18 mouse cellular contexts compared by ENCODE assay signal in genomic region chr14:79787918-79788317, GRCm38 (mm10). TPM values are rescaled to one million over a fixed set of nuclear protein-coding genes. Genes with fewer than 3 reads are reported as not detected.
DNase-seq lines count a peak whose midpoint lies in the region; ATAC-seq and TF ChIP-seq lines count a peak whose summit lies in the region.
"Had no signal": no experiment of that assay in that cellular context is flagged by ENCODE, and none has a peak within 500 bp of the region (broad histone marks: within the 10 kb centered on the region; RNA-seq: fewer than 3 reads in every experiment).

No protein-coding gene starts in this region.

- H3K4me1 ChIP-seq in cerebellum, adult 2 months (ENCODE audit: control insufficient read depth, insufficient read depth, low read length), result no peaks in the 10 kb centered on the region; the same call in 1 of the 2 replicates
- no peaks in the 10 kb centered on the region for H3K4me1 ChIP-seq in embryonic facial prominence, embryonic 14.5 days (ENCODE audit: control insufficient read depth, insufficient read depth, low read length)
- H3K4me1 ChIP-seq in embryonic facial prominence, embryonic 10.5 days, result no peaks in the 10 kb centered on the region
- H3K4me1 ChIP-seq: embryonic facial prominence, embryonic 13.5 days had no signal

- H3K4me3 ChIP-seq in cerebellum, adult 2 months (replicated peaks; ENCODE audit: insufficient read depth, low read depth, low read length), result no peak overlapping the region
- H3K4me3 ChIP-seq in embryonic facial prominence, embryonic 14.5 days (ENCODE audit: low read depth, low read length), result no peak overlapping the region
- no peak overlapping the region for H3K4me3 ChIP-seq in embryonic facial prominence, embryonic 10.5 days
- H3K4me3 ChIP-seq: embryonic facial prominence, embryonic 13.5 days; erythroblast, embryonic 14.5 days; forebrain, embryonic 10.5 days; forebrain, embryonic 12.5 days; gastrocnemius, adult 2 months had no signal

- DNase-seq in cerebellum, postnatal 4 days (ENCODE audit: low spot score in 2 of 2), result no peak
- peak; percentile 20 to 41 for DNase-seq in cerebellum, adult 2 months
- no peak for DNase-seq in cerebellum, adult 8-10 months
- peak; percentile 32 for DNase-seq in embryonic facial prominence, embryonic 14.5 days (ENCODE audit: low spot score)
- no peak for DNase-seq in embryonic facial prominence, embryonic 10.5 days (ENCODE audit: low spot score)
- peak; percentile 22 for DNase-seq in cerebellum, adult 9-11 months
- DNase-seq in spleen, adult 18-20 months, result no peak
- DNase-seq: adrenal gland, adult 2 months; adrenal gland, postnatal 10 days; adrenal gland, postnatal 25 days; B cell, adult 2 months; gastrocnemius, adult 2 months had no signal

- H3K9me3 ChIP-seq in embryonic facial prominence, embryonic 14.5 days (ENCODE audit: control insufficient read depth, low read length), result no peaks in the 10 kb centered on the region
- H3K9me3 ChIP-seq in embryonic facial prominence, embryonic 10.5 days, result no peaks in the 10 kb centered on the region
- H3K9me3 ChIP-seq: embryonic facial prominence, embryonic 13.5 days; forebrain, embryonic 10.5 days; forebrain, embryonic 12.5 days had no signal

- no peak overlapping the region for H3K9ac ChIP-seq in embryonic facial prominence, embryonic 14.5 days (ENCODE audit: low read depth, low read length)
- H3K9ac ChIP-seq: embryonic facial prominence, embryonic 13.5 days; forebrain, embryonic 12.5 days had no signal

- 0 out of 2 replicates have a peak, but pooled peaks have one; percentile 24 for ATAC-seq in cerebellum, adult (ENCODE audit: insufficient number of reproducible peaks, low FRiP score, low TSS enrichment)
- ATAC-seq in embryonic facial prominence, embryonic 14.5 days (ENCODE audit: low read depth), result peak; percentile 81; the same call in 1 of the 2 replicates
- ATAC-seq: forebrain, embryonic 14.5 days had no signal

- no peak overlapping the region for H3K4me2 ChIP-seq in embryonic facial prominence, embryonic 14.5 days (ENCODE audit: low read depth, low read length)
- H3K4me2 ChIP-seq: embryonic facial prominence, embryonic 13.5 days; forebrain, embryonic 12.5 days had no signal

- WGBS in cerebellum, adult 2 months, result 49% methylated on average over 6 of the region's 6 CpGs
- 66% methylated on average over 6 of the region's 6 CpGs for WGBS in embryonic facial prominence, embryonic 14.5 days
- WGBS in embryonic facial prominence, embryonic 10.5 days, result 89% methylated on average over 6 of the region's 6 CpGs

- H3K27ac ChIP-seq in cerebellum, adult 2 months (ENCODE audit: insufficient read depth, low read length), result no peak overlapping the region
- H3K27ac ChIP-seq in embryonic facial prominence, embryonic 14.5 days (replicated peaks; ENCODE audit: low read depth, low read length), result no peak overlapping the region
- no peak overlapping the region for H3K27ac ChIP-seq in embryonic facial prominence, embryonic 10.5 days (replicated peaks)
- H3K27ac ChIP-seq: embryonic facial prominence, embryonic 13.5 days; forebrain, embryonic 10.5 days; forebrain, embryonic 12.5 days; gastrocnemius, adult 2 months had no signal

- TF ChIP-seq POLR2A in cerebellum, adult 2 months (IDR thresholded peaks at IDR 0.05; ENCODE audit: borderline replicate concordance, insufficient read depth, low read length), result no peak

- H3K27me3 ChIP-seq in cerebellum, adult 2 months (ENCODE audit: control insufficient read depth, insufficient read depth, low read length), result no peaks in the 10 kb centered on the region; the same call in 1 of the 2 replicates
- H3K27me3 ChIP-seq in embryonic facial prominence, embryonic 14.5 days (replicated peaks; ENCODE audit: control insufficient read depth, insufficient read depth, low read length), result no peaks in the 10 kb centered on the region
- H3K27me3 ChIP-seq in embryonic facial prominence, embryonic 10.5 days (replicated peaks; ENCODE audit: low read depth, poor library complexity, severe bottlenecking), result no peaks in the 10 kb centered on the region
- H3K27me3 ChIP-seq: embryonic facial prominence, embryonic 13.5 days had no signal

- TF ChIP-seq CTCF in cerebellum, adult 2 months (IDR thresholded peaks at IDR 0.05; ENCODE audit: borderline replicate concordance, insufficient read depth, low read depth, low read length), result no peak

- no peaks in the 10 kb centered on the region for H3K36me3 ChIP-seq in embryonic facial prominence, embryonic 14.5 days (ENCODE audit: control insufficient read depth, insufficient read depth, low read length)
- H3K36me3 ChIP-seq in embryonic facial prominence, embryonic 10.5 days (replicated peaks), result no peaks in the 10 kb centered on the region
- H3K36me3 ChIP-seq: embryonic facial prominence, embryonic 13.5 days; forebrain, embryonic 10.5 days; forebrain, embryonic 12.5 days had no signal

RNA-seq across cellular contexts. Expression of gene Pcdh8, which starts 16.8 kb away (rescaled TPM):
- 5.2 and 5.6 TPM in 2 replicates for polyA plus RNA-seq in cerebellum, adult 2 months (2012; rRNA removed)
- polyA plus RNA-seq in embryonic facial prominence, embryonic 14.5 days (2014; fragmentation: Nextera tagmentation; extraction: Ambion mirVana), result 2.1 and 3.1 TPM in 2 replicates
- 3.6 and 9.8 TPM in 2 replicates for polyA plus RNA-seq in embryonic facial prominence, embryonic 10.5 days (2016; fragmentation: Nextera tagmentation; extraction: Ambion mirVana)
- polyA plus RNA-seq: erythroblast, embryonic 14.5 days had no signal

Comparison
In these comparisons a context has a peak if more than half of its experiments do, and no peak if none do; other contexts are left out.
1. DNase-seq: peak in cerebellum, adult 2 months (2 of 2), embryonic facial prominence, embryonic 14.5 days (single experiment) and cerebellum, adult 9-11 months (single experiment); none in cerebellum, postnatal 4 days (0 of 2), cerebellum, adult 8-10 months (single experiment), embryonic facial prominence, embryonic 10.5 days (single experiment) and spleen, adult 18-20 months (0 of 2).